Mouse (Mus musculus): Measurements from ENCODE around the gene Kcnn3. TPM values are rescaled to one million over a fixed set of nuclear protein-coding genes. Genes with fewer than 3 reads are reported as not detected.

The Kcnn3 gene
- polyA plus RNA-seq, 1 experiment from 2014 or later = 1.2 TPM

DNA sequence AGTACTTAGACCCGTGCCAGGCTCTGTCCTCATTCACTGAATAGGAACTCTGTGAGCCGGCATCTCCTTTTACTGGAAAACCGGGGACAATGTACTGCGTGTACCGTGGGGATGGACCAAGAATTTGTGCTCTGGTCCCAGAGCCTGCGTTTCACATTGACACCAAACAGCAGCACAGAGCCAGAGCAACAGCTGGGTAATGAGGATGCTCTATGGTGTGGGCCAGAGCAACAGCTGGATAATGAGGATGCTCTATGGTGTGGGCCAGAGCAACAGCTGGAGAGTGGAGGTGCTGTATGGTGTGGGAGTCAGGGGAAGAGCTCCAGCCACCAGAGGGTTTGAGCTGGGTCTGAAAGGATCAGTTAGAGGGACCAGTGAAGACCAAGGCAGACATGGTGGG lies 114.0 kb downstream of the Kcnn3 start:
- Histone ChIP-seq H3K9me3 (peaks cover under 1% of the 10 kb centered on the region; the same call in 1 of the 2 replicates), H3K27ac (no peak overlapping the region), H3K27me3 (ENCODE audit: insufficient read depth, poor library complexity, severe bottlenecking) (no peaks in the 10 kb centered on the region), H3K36me3 (no peaks in the 10 kb centered on the region), H3K4me3 (no peak overlapping the region), H3K4me1 (replicated peaks) (peaks cover 6% of the 10 kb centered on the region; the same call in 1 of the 2 replicates)
- no peak for DNase-seq (ENCODE audit: low spot score)
- WGBS = 90% methylated on average over 6 of the region's 6 CpGs

- DNase-seq (ENCODE audit: low spot score) = no peak
- WGBS = 76% methylated on average over 3 of the region's 3 CpGs
- Histone ChIP-seq H3K4me3 (no peak overlapping the region), H3K9me3 (peaks cover 4% of the 10 kb centered on the region; the same call in 1 of the 2 replicates), H3K36me3 (no peaks in the 10 kb centered on the region), H3K27ac (no peak overlapping the region), H3K4me1 (replicated peaks) (peaks cover 32% of the 10 kb centered on the region), H3K27me3 (ENCODE audit: insufficient read depth, poor library complexity, severe bottlenecking) (no peaks in the 10 kb centered on the region)
Observed at GRCm38 (mm10) chr3:89640804-89641203, 120.8 kb downstream of the Kcnn3 start.

DNA sequence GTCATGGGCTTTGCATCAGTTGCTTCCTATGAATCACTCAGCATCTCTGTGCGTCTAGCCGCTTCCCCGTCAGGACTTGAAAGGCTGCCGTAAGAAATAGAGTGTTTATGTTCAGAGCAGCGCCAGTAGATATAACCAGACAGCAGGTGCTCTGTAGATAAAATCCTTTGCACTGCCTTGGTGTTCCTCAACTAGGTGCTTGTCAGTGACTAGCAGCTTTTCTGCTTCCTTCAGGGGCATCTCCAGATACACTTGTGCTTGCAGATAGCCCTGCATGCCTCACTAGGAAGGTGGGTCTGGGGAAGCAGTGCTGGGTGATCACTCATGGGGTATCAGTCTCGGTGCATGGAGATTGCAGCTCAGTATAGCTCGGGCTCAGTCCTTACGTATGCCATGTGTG lies 123.4 kb downstream of the Kcnn3 start:
- Histone ChIP-seq H3K27me3 (ENCODE audit: insufficient read depth, poor library complexity, severe bottlenecking) (no peaks in the 10 kb centered on the region), H3K4me1 (replicated peaks) (peaks cover 58% of the 10 kb centered on the region), H3K4me3 (no peak overlapping the region), H3K9me3 (peaks cover 4% of the 10 kb centered on the region; the same call in 1 of the 2 replicates), H3K27ac (peak overlapping the region; percentile 50), H3K36me3 (no peaks in the 10 kb centered on the region)
- WGBS = 72% methylated on average over 8 of the region's 8 CpGs
- no peak for DNase-seq (ENCODE audit: low spot score)

GRCm38 (mm10) chr3:89646813-89647255 lies 126.9 kb downstream of the Kcnn3 start:
- WGBS = 72% methylated on average over 5 of the region's 5 CpGs
- Histone ChIP-seq H3K4me3 (0 out of 2 replicates have a peak overlapping the region, but pooled peaks have one; percentile 9), H3K9me3 (no peaks in the 10 kb centered on the region), H3K27ac (peak overlapping the region; percentile 93), H3K27me3 (ENCODE audit: insufficient read depth, poor library complexity, severe bottlenecking) (no peaks in the 10 kb centered on the region), H3K4me1 (replicated peaks) (peaks cover 86% of the 10 kb centered on the region), H3K36me3 (no peaks in the 10 kb centered on the region)
- no peak for DNase-seq (ENCODE audit: low spot score)

DNA sequence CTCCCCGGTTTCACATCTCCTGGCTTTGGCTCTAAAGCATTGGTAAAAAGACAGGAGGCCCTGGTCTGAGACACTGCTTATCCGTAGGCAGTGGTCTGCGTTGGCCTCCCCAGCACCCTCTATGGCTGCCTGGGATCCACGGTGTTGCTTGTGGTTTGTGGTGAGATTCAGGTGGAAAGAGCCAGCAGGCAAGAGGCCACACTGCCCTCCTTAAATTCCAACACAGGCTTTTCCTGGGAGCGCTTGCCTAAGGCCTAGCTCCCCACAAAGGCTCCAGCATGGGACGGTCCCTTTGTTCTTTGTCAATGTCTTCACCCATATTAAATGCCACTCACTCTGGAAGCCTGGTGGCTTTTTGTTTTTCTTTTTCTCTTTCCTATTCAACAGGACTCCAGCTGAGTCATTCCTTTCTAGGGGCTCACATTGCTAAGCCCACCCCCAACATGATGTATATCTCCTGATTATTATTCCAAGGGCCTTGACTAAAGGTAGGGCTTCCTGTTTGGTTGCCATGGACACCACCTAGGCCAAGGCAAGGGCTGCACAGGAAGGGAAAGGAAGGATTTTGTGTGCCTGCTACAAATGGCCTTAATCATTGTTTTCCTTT lies 127.4 kb downstream of the Kcnn3 start:
- peak; percentile 65 for DNase-seq (ENCODE audit: low spot score)
- 39% methylated on average over 6 of the region's 6 CpGs for WGBS
- Histone ChIP-seq H3K27ac (peak overlapping the region; percentile 93), H3K9me3 (no peaks in the 10 kb centered on the region), H3K36me3 (no peaks in the 10 kb centered on the region), H3K4me1 (replicated peaks) (peaks cover 80% of the 10 kb centered on the region), H3K4me3 (0 out of 2 replicates have a peak overlapping the region, but pooled peaks have one; percentile 9), H3K27me3 (ENCODE audit: insufficient read depth, poor library complexity, severe bottlenecking) (no peaks in the 10 kb centered on the region)

DNA sequence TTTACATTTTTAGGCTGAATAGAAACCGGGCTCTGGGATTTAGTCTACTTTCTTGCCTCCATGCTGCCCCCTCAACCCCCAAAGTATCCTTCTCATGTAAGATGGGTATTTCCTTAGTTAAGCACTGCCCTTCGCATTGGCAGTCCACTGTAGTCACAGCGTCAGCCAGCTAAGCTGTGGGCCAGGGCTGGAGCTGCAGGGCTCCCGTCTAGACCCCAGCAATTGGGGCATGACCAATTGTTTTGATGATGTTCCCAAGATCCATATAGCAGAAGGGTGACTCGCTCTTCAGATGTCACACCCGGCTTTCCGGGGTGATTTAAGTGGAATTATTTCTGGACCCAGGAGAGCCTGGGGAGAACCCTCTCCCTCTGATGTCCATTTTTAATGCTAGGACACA lies 129.9 kb downstream of the Kcnn3 start:
- Histone ChIP-seq H3K36me3 (no peaks in the 10 kb centered on the region), H3K27me3 (ENCODE audit: insufficient read depth, poor library complexity, severe bottlenecking) (no peaks in the 10 kb centered on the region), H3K4me3 (no peak overlapping the region), H3K9me3 (no peaks in the 10 kb centered on the region), H3K27ac (peak overlapping the region; percentile 16; the same call in 1 of the 2 replicates), H3K4me1 (replicated peaks) (peaks cover 86% of the 10 kb centered on the region)
- DNase-seq (ENCODE audit: low spot score) = no peak
- WGBS = 80% methylated on average over 7 of the region's 7 CpGs

- DNase-seq (ENCODE audit: low spot score) = no peak
- 62% methylated on average over 12 of the region's 12 CpGs for WGBS
- peak overlapping the region; percentile 84 for H3K27ac ChIP-seq
Observed at GRCm38 (mm10) chr3:89653231-89653954, 133.4 kb downstream of the Kcnn3 start.

DNA sequence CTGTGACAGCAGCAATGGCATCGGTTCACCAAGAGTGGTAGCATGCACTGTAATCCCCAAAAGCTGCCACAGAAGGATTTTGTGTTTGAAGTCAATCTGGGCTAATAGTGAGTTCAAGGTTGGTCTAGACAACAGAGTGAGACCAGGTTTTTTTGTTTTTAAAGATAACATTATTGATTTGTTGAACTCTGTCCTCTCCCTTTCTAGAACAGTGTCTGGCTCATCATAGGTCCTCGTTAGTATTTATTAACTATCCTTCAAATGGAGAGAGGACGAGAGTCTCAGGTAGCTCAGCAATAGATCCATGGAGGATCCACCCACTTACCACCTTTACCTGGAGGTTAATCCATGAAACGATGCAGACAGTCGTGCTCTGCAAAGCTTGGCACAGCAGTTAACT lies 137.1 kb downstream of the Kcnn3 start:
- WGBS = 88% methylated on average over 5 of the region's 5 CpGs
- no peaks in the 10 kb centered on the region for H3K36me3 ChIP-seq
- H3K27me3 ChIP-seq (ENCODE audit: insufficient read depth, poor library complexity, severe bottlenecking) = no peaks in the 10 kb centered on the region
- H3K4me1 ChIP-seq (replicated peaks) = peaks cover 45% of the 10 kb centered on the region
- H3K9me3 ChIP-seq = no peaks in the 10 kb centered on the region
- no peak for DNase-seq (ENCODE audit: low spot score)
- H3K27ac ChIP-seq = no peak overlapping the region
- no peak overlapping the region for H3K4me3 ChIP-seq

More at GRCm38 (mm10) chr3:89653231-89653954, 133.4 kb downstream of the Kcnn3 start:
- no peaks in the 10 kb centered on the region for H3K9me3 ChIP-seq
- no peaks in the 10 kb centered on the region for H3K27me3 ChIP-seq (ENCODE audit: insufficient read depth, poor library complexity, severe bottlenecking)
- H3K4me3 ChIP-seq = no peak overlapping the region
- no peaks in the 10 kb centered on the region for H3K36me3 ChIP-seq
- peaks cover 61% of the 10 kb centered on the region for H3K4me1 ChIP-seq (replicated peaks)

DNA sequence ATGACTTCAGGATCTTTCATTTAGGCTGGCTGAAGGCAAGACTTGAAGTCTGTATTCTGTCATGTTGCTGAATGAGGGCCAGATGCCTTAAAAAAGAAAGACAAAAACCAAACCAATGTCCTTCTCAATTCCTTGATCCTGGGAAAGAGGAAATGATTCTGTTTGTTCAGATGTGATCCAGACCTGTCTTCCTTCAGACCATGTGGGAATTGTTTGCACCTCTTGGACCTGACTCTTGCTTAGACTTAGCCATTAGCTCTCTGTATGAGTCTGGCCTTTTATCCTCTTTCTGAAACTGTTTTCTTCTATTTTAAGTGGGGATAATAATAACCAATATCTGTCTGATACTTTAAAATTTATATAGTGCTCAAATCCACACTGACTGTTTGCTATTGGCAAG lies 138.5 kb downstream of the Kcnn3 start:
- no peaks in the 10 kb centered on the region for H3K27me3 ChIP-seq (ENCODE audit: insufficient read depth, poor library complexity, severe bottlenecking)
- no peaks in the 10 kb centered on the region for H3K9me3 ChIP-seq
- H3K27ac ChIP-seq = no peak overlapping the region
- no peak for DNase-seq (ENCODE audit: low spot score)
- H3K36me3 ChIP-seq = no peaks in the 10 kb centered on the region
- peaks cover 37% of the 10 kb centered on the region for H3K4me1 ChIP-seq (replicated peaks)
- no peak overlapping the region for H3K4me3 ChIP-seq

DNA sequence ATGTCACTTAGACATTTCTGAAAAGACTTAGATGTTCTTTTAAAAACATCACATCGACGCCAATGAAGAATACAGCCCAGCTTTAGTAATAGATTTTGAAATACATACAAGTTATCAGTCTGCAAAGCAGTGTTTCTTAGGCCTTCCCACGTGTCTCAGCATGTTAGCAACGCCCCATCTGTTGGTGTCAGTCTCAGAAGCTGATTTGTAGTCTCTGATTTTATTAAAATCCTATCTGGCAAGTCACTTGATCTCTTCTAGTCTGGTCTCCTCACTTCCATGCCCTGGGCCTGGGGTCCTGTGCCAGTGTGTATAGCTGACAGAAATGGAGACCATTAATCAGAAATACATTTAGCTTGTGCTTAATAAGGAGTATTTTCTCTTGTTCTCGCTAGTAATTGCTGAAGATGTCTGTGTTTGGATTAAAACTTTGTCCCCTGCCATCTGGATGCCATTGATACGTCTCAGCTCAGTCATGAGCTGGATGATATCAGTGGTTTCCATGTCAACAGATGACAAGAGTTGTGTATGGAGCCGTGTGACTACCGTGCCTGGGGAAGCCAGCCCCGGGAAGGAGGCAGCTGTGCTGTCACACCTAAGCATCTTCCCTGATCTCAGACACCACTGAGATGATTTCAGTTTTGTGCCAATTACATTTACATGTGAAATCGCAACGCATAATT lies 140.1 kb downstream of the Kcnn3 start:
- Histone ChIP-seq H3K4me3 (no peak overlapping the region), H3K36me3 (no peaks in the 10 kb centered on the region), H3K9me3 (no peaks in the 10 kb centered on the region), H3K4me1 (replicated peaks) (peaks cover 42% of the 10 kb centered on the region), H3K27ac (no peak overlapping the region), H3K27me3 (ENCODE audit: insufficient read depth, poor library complexity, severe bottlenecking) (no peaks in the 10 kb centered on the region)
- 76% methylated on average over 11 of the region's 11 CpGs for WGBS
- DNase-seq (ENCODE audit: low spot score) = no peak

DNA sequence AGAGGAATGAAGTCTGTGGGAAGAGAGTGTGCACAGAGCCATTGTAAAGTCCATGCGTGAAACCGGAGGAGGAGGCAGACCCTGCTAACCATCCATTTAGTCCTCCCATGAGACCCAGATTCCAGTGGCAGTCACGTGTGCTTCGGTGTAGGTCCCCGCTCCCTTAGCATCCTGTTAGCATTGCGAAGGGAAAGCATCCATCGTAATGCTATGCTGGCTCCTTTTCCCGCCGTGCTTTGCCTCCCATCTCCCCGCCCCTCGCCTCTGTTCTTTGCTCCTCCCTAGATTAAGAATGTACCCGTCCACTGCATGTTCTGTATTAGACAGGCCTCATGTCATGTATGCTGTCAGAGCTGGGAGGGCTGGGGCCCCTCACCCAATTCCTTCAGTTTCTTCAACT lies 144.8 kb downstream of the Kcnn3 start:
- no peak for DNase-seq (ENCODE audit: low spot score)
- H3K27me3 ChIP-seq (ENCODE audit: insufficient read depth, poor library complexity, severe bottlenecking) = peaks cover 5% of the 10 kb centered on the region; the same call in 1 of the 2 replicates
- H3K9me3 ChIP-seq = no peaks in the 10 kb centered on the region
- no peaks in the 10 kb centered on the region for H3K36me3 ChIP-seq
- H3K4me3 ChIP-seq = no peak overlapping the region
- peak overlapping the region; percentile 12; the same call in 1 of the 2 replicates for H3K27ac ChIP-seq
- 64% methylated on average over 12 of the region's 12 CpGs for WGBS
- H3K4me1 ChIP-seq (replicated peaks) = peaks cover 44% of the 10 kb centered on the region

- Histone ChIP-seq H3K4me3 (no peak overlapping the region; the same call in 1 of the 2 replicates), H3K36me3 (no peaks in the 10 kb centered on the region), H3K27me3 (ENCODE audit: insufficient read depth, poor library complexity, severe bottlenecking) (peaks cover 5% of the 10 kb centered on the region; the same call in 1 of the 2 replicates), H3K4me1 (replicated peaks) (peaks cover 36% of the 10 kb centered on the region), H3K9me3 (no peaks in the 10 kb centered on the region), H3K27ac (peak overlapping the region; percentile 23)
- WGBS = 46% methylated on average over 11 of the region's 11 CpGs
- DNase-seq (ENCODE audit: low spot score) = no peak
Observed at GRCm38 (mm10) chr3:89667131-89667530, 147.2 kb downstream of the Kcnn3 start.

DNA sequence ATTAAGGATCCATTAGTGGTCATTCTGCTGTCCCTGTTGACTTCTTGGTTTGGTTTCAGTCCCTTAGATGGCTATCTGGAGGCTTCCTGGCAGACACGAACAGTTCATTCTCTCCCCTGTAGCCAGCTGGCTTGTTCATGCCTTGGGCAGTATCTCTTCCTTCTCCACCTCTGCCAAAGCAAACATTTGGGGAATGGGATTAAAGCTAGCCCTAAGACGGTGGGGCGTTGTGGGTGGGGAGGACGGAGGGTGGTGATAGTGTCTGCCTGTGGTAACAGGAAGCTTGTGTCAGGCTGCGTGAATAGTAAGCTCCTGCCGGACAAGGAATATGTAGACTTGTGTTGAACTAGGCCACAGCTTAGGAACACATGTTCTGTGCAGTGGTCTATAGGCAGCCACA lies 151.4 kb downstream of the Kcnn3 start:
- Histone ChIP-seq H3K4me3 (no peak overlapping the region), H3K36me3 (no peaks in the 10 kb centered on the region), H3K4me1 (replicated peaks) (peaks cover 14% of the 10 kb centered on the region), H3K27me3 (ENCODE audit: insufficient read depth, poor library complexity, severe bottlenecking) (no peaks in the 10 kb centered on the region), H3K27ac (no peak overlapping the region), H3K9me3 (no peaks in the 10 kb centered on the region)
- 66% methylated on average over 6 of the region's 6 CpGs for whole genome bisulfite sequencing
- DNase-seq (ENCODE audit: low spot score) = no peak
